Mouse (Mus musculus) liver, embryonic 14.5 days (tissue): Measurements from ENCODE around the gene Oas1h. TPM values are rescaled to one million over a fixed set of nuclear protein-coding genes. Genes with fewer than 3 reads are reported as not detected.

Experiments
- ATAC-seq: fragments of 200-750 bp; cut with Nextera tagmentation; 2 replicates; pipeline ENCODE4 v1.8.0; 2017; ENCODE audit warnings: moderate number of reproducible peaks, mild to moderate bottlenecking, moderate library complexity; ENCODE audit not compliant: insufficient read depth
- DNase-seq, 3 experiments: peaks; one replicate each; pipeline ENCODE4 v3.0.0-alpha.2; 2012 to 2013; ENCODE audit warnings: low read depth in 3 of 3, low spot score in 3 of 3
- H3K27ac ChIP-seq: fragments of 300-500 bp; sonication (generic); 2 replicates; pipeline ENCODE4 v1.5.1; 2014; ENCODE audit warnings: moderate library complexity, mild to moderate bottlenecking, control low read depth, inconsistent platforms
- H3K27me3 ChIP-seq: fragments of 300-500 bp; sonication (generic); 2 replicates; pipeline ENCODE4 v1.6.1; 2014; ENCODE audit warnings: mild to moderate bottlenecking, low read length, moderate library complexity; ENCODE audit not compliant: control insufficient read depth, insufficient read depth
- H3K36me3 ChIP-seq: fragments of 300-500 bp; sonication (generic); replicated peaks from 2 replicates; pipeline ENCODE4 v1.6.1; 2014; ENCODE audit warnings: low read depth; ENCODE audit not compliant: control insufficient read depth, insufficient read depth
- H3K4me1 ChIP-seq, 2 experiments: fragments of 200-500 bp in 1 of 2; fragments of 300-500 bp in 1 of 2; sonication (generic) in 1 of 2; replicated peaks; 2 replicates each; pipeline ENCODE4 v1.6.1; 2012 to 2014; ENCODE audit warnings: antibody characterized with exemption in 1 of 2, inconsistent platforms in 1 of 2, low read length in 1 of 2; ENCODE audit not compliant: control insufficient read depth in 2 of 2, insufficient read depth in 2 of 2
- H3K4me2 ChIP-seq: fragments of 300-500 bp; sonication (generic); 2 replicates; pipeline ENCODE4 v1.6.1; 2014; ENCODE audit warnings: low read depth, mild to moderate bottlenecking, control low read depth, moderate library complexity
- H3K4me3 ChIP-seq, 2 experiments: fragments of 200-500 bp in 1 of 2; fragments of 300-500 bp in 1 of 2; sonication (generic) in 1 of 2; 2 replicates each; pipeline ENCODE4 v1.5.1; 2012 to 2014; ENCODE audit warnings: low read depth in 2 of 2, low read length in 2 of 2, mild to moderate bottlenecking in 2 of 2, control low read depth in 1 of 2, inconsistent platforms in 1 of 2, moderate library complexity in 1 of 2; ENCODE audit not compliant: insufficient read depth in 1 of 2
- H3K9ac ChIP-seq: fragments of 300-500 bp; sonication (generic); replicated peaks from 2 replicates; pipeline ENCODE4 v1.6.1; 2014; ENCODE audit warnings: mild to moderate bottlenecking, control low read depth, moderate library complexity
- H3K9me3 ChIP-seq: fragments of 300-500 bp; sonication (generic); 2 replicates; pipeline ENCODE4 v1.6.1; 2016; ENCODE audit warnings: low read length, mixed read lengths; ENCODE audit not compliant: control insufficient read depth
- CTCF ChIP-seq: IDR thresholded peaks from 2 replicates; pipeline ENCODE4 v1.5.1; 2016; ENCODE audit warnings: antibody characterized with exemption, low read depth, control low read depth
- EP300 ChIP-seq: IDR thresholded peaks from 2 replicates; pipeline ENCODE4 v1.6.1; 2016; ENCODE audit warnings: antibody characterized with exemption, low read depth
- WGBS: fragments of 180-500 bp; shearing (Covaris S2); extraction: QIAGEN DNeasy Blood & Tissue Kit; methylation state at CpG from one replicate; pipeline ENCODE4 v1.1.7; 2014; ENCODE audit not compliant: insufficient replicate concordance; 5-methylcytosine and 5-hydroxymethylcytosine counted together
- polyA plus RNA-seq, 2 experiments: library from polyadenylated mRNA; depleted of rRNA in 1 of 2; stranded (reverse) in 1 of 2; unstranded in 1 of 2; fragments of >200 nt; fragmentation: Nextera tagmentation in 1 of 2; extraction: Ambion mirVana in 1 of 2; gene quantifications; 2 replicates each; pipeline versions ENCODE4 v1.2.1 to v1.2.3; 2012 to 2014

The Oas1h gene
- polyA plus RNA-seq (2012; rRNA removed) (not detected in 2 replicates), polyA plus RNA-seq (2014; fragmentation: Nextera tagmentation; extraction: Ambion mirVana) (not detected in 2 replicates)

DNA sequence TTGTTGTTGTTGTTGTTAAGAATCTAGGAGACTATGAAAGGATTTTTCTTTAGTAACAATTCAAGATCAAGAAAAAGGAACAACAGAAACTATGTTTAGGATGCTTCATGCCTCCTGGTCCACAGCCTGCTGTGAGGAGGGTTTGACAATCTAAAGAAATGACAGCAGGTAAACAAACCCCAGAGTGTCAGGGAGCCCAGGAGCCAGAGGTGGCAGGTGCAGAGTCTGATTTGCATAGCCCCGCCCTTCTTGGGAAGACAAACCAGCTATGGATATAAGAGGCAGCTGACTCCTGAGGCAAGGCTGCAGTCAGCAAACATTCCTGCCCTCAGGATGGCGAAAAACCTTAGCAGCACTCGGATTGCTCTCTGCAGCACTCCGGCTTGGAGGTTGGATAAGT lies at the start of gene Oas1h:
Gene Oas1h (plus strand): TSS at position 301 of the 400 bp plus-strand sequence.
- Histone ChIP-seq H3K4me2 (no peak within 1 kb of the TSS), H3K4me1 (no peaks in the 10 kb centered on the region), H3K36me3 (no peaks in the 10 kb centered on the region), H3K27ac (no peak within 1 kb of the TSS), H3K27me3 (no peaks in the 10 kb centered on the region), H3K9ac (no peak within 1 kb of the TSS), H3K4me3 (no peak within 1 kb of the TSS), H3K9me3 (no peaks in the 10 kb centered on the region)
- DNase-seq (no peak), ATAC-seq (no peak)
- WGBS: 42% methylated on average over 4 of the region's 4 CpGs
- no peak for TF ChIP-seq EP300
- TF ChIP-seq CTCF: no peak

DNA sequence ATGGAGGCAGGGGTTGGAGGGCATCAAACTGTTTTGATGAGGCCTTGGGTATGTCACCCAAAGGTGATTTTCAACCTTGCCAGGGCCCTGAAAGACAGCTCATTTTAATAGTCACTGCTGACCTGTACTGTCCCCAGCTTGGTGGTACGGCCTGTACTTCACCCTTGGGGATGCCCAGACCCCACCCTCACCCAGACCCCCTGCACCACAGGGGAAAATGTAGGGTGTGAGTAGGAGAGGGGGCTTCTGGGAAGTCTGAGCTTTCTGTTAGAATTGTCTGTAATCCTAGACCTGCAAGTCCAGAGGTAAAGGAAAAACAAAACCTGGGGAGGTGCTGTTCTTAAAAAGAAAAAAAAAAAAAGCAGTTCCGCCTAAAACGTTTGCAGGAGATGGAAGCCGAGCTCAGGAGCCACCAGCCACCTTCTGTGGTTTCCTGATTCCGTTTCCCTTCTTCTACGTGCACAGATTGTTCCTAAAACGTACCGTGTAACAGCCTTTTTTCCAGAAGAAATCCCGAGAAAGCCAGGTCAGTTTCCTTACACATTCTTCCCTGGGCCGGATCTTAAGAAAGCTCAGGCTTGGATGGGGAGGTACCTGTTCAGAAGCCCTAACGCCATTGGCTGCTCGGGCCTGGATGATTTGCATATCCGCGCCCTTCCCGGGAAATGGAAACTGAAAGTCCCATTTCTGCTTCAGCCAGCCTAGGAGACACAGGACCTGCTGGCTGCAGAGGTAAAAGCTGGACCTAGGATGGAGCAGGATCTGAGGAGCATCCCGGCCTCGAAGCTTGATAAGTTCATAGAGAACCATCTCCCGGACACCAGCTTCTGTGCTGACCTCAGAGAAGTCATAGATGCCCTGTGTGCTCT lies 49.0 kb upstream of the Oas1h start, which contains the start of gene Oas1c:
Gene Oas1c (minus strand): TSS at position 564 of the 869 bp plus-strand sequence.
- 6% methylated on average over 18 of the region's 18 CpGs for WGBS
- H3K4me2 ChIP-seq: peak within 1 kb of the TSS; percentile 81
- H3K27me3 ChIP-seq: no peaks in the 10 kb centered on the region
- no peak within 1 kb of the TSS for H3K27ac ChIP-seq
- no peaks in the 10 kb centered on the region for H3K9me3 ChIP-seq
- H3K9ac ChIP-seq: peak within 1 kb of the TSS; percentile 78
- ATAC-seq (peak; percentile 77), DNase-seq (peak; percentile 70 to 77 (median 72))
- H3K4me3 ChIP-seq: peak within 1 kb of the TSS; percentile 77 to 99
- no peaks in the 10 kb centered on the region for H3K36me3 ChIP-seq
- peaks cover 0 to 5% of the 10 kb centered on the region in 2 experiments; a peak in 1 of 4 replicates for H3K4me1 ChIP-seq
- TF ChIP-seq CTCF (no peak), EP300 (no peak)

DNA sequence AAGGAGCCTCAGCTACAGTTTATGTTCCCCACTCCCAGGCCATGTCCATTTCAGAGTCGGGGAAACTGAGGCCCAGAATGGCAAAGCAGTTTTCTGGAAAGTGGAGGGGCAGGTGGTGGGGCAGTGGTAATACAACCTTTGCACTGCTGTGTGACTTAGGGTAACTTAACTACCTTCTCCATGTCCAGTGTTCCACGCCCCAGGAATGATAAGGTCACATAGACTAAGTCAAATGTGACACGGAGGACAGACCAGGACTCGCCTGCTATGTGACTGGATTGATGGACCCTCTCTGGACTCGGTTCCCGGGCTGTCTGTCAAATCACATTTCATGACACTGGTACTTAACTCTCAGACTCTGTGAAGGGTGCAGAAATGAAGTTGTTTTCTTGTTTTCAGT lies 48.2 kb upstream of the Oas1h start:
- Histone ChIP-seq H3K4me3 (peak overlapping the region; percentile 77 to 99), H3K27ac (no peak overlapping the region), H3K27me3 (no peaks in the 10 kb centered on the region), H3K9ac (peak overlapping the region; percentile 78), H3K4me1 (peaks cover 0 to 5% of the 10 kb centered on the region in 2 experiments; a peak in 1 of 4 replicates), H3K9me3 (no peaks in the 10 kb centered on the region), H3K4me2 (peak overlapping the region; percentile 81), H3K36me3 (no peaks in the 10 kb centered on the region)
- DNase-seq: no peak
- no peak for ATAC-seq
- 47% methylated on average over 6 of the region's 6 CpGs for WGBS
- TF ChIP-seq CTCF (no peak), EP300 (no peak)

DNA sequence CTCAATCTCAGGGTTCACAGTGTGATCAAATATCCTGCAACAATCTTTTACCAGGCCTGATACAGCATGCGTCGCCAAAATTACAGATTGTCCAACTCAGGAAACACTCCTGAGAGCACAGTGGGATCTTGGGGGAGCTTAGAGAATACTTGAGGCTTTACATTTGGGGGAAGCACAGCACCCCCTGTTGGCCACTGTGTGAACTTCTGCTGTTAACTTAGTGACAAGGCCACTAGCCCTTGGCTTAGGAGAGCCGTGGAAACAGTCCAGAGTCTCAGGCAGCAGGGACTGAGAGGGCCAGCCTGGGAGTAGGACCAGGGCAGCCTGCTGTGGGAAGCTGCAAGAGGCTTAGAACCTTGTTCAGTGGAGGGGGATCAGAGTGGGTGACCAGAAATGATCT lies 45.3 kb upstream of the Oas1h start:
- 49% methylated on average over 3 of the region's 3 CpGs for WGBS
- H3K9me3 ChIP-seq: no peaks in the 10 kb centered on the region
- TF ChIP-seq CTCF (peak; percentile 81), EP300 (no peak)
- no peak overlapping the region for H3K4me2 ChIP-seq
- no peak for ATAC-seq
- H3K4me3 ChIP-seq: no peak overlapping the region
- H3K27me3 ChIP-seq: no peaks in the 10 kb centered on the region
- H3K9ac ChIP-seq: no peak overlapping the region
- no peak overlapping the region for H3K27ac ChIP-seq
- DNase-seq: peak in 1 of 3 experiments; percentile 22
- H3K4me1 ChIP-seq: peaks cover 0 to 5% of the 10 kb centered on the region in 2 experiments; a peak in 1 of 4 replicates
- no peaks in the 10 kb centered on the region for H3K36me3 ChIP-seq

DNA sequence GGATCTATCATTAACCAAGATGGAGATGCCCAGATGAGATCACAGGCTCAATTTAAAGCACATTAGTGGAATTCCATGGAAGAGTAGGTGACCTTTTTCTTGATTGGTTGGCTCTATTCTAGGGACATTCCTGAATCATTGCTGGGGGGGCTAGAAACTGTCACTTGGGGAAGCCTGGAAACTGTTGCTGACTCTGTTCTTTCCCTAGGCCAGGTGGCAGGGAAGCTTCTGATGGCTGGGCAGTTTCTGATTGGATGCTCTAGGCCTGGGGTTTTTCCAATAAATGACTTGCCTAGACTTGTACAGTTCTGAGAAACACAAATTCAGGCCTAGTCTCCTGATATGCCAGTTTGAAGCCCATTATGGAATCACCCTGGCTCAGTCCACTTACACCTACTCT lies 42.2 kb upstream of the Oas1h start:
- H3K36me3 ChIP-seq: no peaks in the 10 kb centered on the region
- no peak overlapping the region for H3K9ac ChIP-seq
- no peak for TF ChIP-seq EP300
- TF ChIP-seq CTCF: no peak
- no peak overlapping the region for H3K27ac ChIP-seq
- DNase-seq (no peak), ATAC-seq (no peak)
- H3K4me3 ChIP-seq: no peak overlapping the region
- H3K27me3 ChIP-seq: no peaks in the 10 kb centered on the region
- no peak overlapping the region for H3K4me2 ChIP-seq
- no peaks in the 10 kb centered on the region for H3K4me1 ChIP-seq
- H3K9me3 ChIP-seq: no peaks in the 10 kb centered on the region
